Mouse (Mus musculus) hindbrain, embryonic 13.5 days (tissue): ENCODE results near the gene Cela3b. TPM values are rescaled to one million over a fixed set of nuclear protein-coding genes. Genes with fewer than 3 reads are reported as not detected.

Experiments used
- ATAC-seq: fragments of 200-750 bp; cut with Nextera tagmentation; 2 replicates; pipeline ENCODE4 v1.8.0; 2017; ENCODE audit warnings: moderate TSS enrichment; ENCODE audit not compliant: low FRiP score
- H3K27ac ChIP-seq: fragments of 300-500 bp; sonication (generic); 2 replicates; pipeline ENCODE4 v1.5.1; 2015; ENCODE audit warnings: inconsistent platforms, mild to moderate bottlenecking, moderate library complexity
- H3K27me3 ChIP-seq: fragments of 300-500 bp; sonication (generic); 2 replicates; pipeline ENCODE4 v1.6.1; 2015; ENCODE audit warnings: mild to moderate bottlenecking, inconsistent platforms
- H3K36me3 ChIP-seq: fragments of 300-500 bp; sonication (generic); 2 replicates; pipeline ENCODE4 v1.6.1; 2015; ENCODE audit warnings: mild to moderate bottlenecking, inconsistent platforms
- H3K4me1 ChIP-seq: fragments of 300-500 bp; sonication (generic); replicated peaks from 2 replicates; pipeline ENCODE4 v1.6.1; 2015; ENCODE audit warnings: inconsistent platforms
- H3K4me2 ChIP-seq: fragments of 300-500 bp; sonication (generic); 2 replicates; pipeline ENCODE4 v1.6.1; 2015; ENCODE audit warnings: inconsistent platforms, mild to moderate bottlenecking, moderate library complexity
- H3K4me3 ChIP-seq: fragments of 300-500 bp; sonication (generic); 2 replicates; pipeline ENCODE4 v1.5.1; 2015; ENCODE audit warnings: mild to moderate bottlenecking, inconsistent platforms
- H3K9ac ChIP-seq: fragments of 300-500 bp; sonication (generic); 2 replicates; pipeline ENCODE4 v1.6.1; 2015; ENCODE audit warnings: mild to moderate bottlenecking, inconsistent platforms
- H3K9me3 ChIP-seq: fragments of 300-500 bp; sonication (generic); 2 replicates; pipeline ENCODE4 v1.6.1; 2016; ENCODE audit warnings: inconsistent platforms
- WGBS: fragments of 180-500 bp; shearing (Covaris S2); methylation state at CpG from one replicate; pipeline ENCODE4 v1.1.7; 2015; 5-methylcytosine and 5-hydroxymethylcytosine counted together
- polyA plus RNA-seq: library from polyadenylated mRNA; unstranded; fragments of >200 nt; fragmentation: Nextera tagmentation; extraction: Ambion mirVana; gene quantifications from 2 replicates; pipeline ENCODE4 v1.2.1, GENCODE M21; 2015

Gene Cela3b
- polyA plus RNA-seq, 1 experiment from 2014 or later: not detected

DNA sequence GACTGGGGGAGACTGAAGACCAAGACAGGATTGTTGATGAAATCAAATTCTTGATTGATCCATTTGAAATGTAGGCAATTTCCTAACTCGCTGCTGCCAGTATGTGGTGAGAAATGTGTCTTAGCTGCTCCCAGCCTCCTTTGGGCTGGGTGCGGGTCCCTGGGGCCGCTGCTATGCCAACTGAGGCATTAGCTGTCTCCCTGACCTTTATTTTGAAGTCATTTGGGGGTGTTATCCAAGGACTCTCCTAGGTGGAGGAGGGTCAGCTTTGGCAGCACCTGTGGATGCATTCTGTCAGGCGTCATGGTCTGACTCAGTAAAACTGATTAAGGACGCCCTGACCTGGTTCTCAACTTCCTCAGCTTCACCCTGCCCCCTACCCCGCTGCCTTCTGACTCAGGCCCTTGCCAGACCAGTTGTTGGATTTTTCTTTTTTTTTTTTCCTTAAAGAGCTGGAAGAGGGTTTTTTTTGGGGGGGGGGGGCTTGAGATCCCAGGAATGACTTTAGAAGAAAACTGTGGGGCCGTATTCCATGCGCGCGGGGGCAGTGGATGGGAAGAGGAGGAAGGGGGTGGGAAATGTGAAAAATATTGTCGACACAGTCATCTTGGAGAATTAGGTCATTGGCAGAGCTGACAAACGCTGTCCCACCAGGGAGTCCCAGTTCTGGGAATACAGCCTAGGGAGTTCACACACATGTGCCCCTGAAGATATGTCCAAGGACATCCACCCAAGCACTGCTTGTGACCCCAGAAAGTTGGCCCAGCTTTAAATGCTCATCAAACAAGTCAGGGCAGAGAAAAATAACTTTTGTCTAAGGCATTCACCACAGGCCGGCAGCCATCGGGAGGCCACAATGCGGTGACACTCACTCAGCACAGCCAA, 33.5 kb downstream of the Cela3b start:
- WGBS: 79% methylated on average over 15 of the region's 15 CpGs
- Histone ChIP-seq H3K27me3 (no peaks in the 10 kb centered on the region), H3K4me1 (no peaks in the 10 kb centered on the region), H3K27ac (no peak overlapping the region), H3K9ac (no peak overlapping the region), H3K4me3 (no peak overlapping the region), H3K9me3 (no peaks in the 10 kb centered on the region), H3K36me3 (no peaks in the 10 kb centered on the region), H3K4me2 (no peak overlapping the region)
- ATAC-seq: no peak

GRCm38 (mm10) chr4:137393378-137394135, 36.8 kb downstream of the Cela3b start:
- H3K4me2 ChIP-seq: no peak overlapping the region
- H3K4me3 ChIP-seq: no peak overlapping the region
- no peak for ATAC-seq
- no peak overlapping the region; the same call in 1 of the 2 replicates for H3K9ac ChIP-seq
- H3K9me3 ChIP-seq: no peaks in the 10 kb centered on the region
- no peak overlapping the region for H3K27ac ChIP-seq
- peaks cover 9% of the 10 kb centered on the region for H3K4me1 ChIP-seq
- H3K27me3 ChIP-seq: no peaks in the 10 kb centered on the region
- H3K36me3 ChIP-seq: no peaks in the 10 kb centered on the region
- WGBS: 71% methylated on average over 9 of the region's 9 CpGs

- ATAC-seq: no peak
- Histone ChIP-seq H3K9me3 (no peaks in the 10 kb centered on the region), H3K4me2 (no peak overlapping the region), H3K4me1 (peaks cover 9% of the 10 kb centered on the region), H3K9ac (no peak overlapping the region), H3K27ac (no peak overlapping the region), H3K36me3 (no peaks in the 10 kb centered on the region), H3K27me3 (no peaks in the 10 kb centered on the region), H3K4me3 (no peak overlapping the region)
- 87% methylated on average over 9 of the region's 9 CpGs for WGBS
Observed at GRCm38 (mm10) chr4:137392874-137393273, 37.5 kb downstream of the Cela3b start.

GRCm38 (mm10) chr4:137391287-137391686, 39.1 kb downstream of the Cela3b start:
- ATAC-seq: no peak
- H3K9me3 ChIP-seq: no peaks in the 10 kb centered on the region
- WGBS: 94% methylated on average over 3 of the region's 3 CpGs

DNA sequence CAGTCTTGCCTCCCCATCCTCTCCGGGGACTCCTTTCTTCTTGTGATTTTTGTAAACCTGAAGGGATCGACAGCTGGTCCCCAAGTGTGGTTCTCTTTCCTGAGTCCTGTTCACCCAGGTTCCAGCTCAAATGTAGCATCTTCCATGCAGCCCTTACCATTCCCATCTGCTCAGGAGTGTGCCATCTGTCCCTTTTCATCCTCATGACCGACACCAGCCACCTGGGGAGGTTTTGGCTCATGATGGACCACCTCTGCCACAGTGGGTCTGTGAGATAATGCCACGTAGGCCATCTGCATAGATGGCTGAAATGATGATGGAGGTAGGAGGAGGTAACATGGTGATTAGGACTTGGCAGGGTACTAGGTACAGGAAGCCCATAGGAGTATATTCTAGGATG, 40.1 kb downstream of the Cela3b start:
- 94% methylated on average over 4 of the region's 4 CpGs for WGBS

More at GRCm38 (mm10) chr4:137391287-137391686, 39.1 kb downstream of the Cela3b start:
- peaks cover 17% of the 10 kb centered on the region for H3K4me1 ChIP-seq
- no peaks in the 10 kb centered on the region for H3K27me3 ChIP-seq
- no peak overlapping the region for H3K27ac ChIP-seq
- H3K9ac ChIP-seq: no peak overlapping the region
- no peak overlapping the region for H3K4me3 ChIP-seq
- no peak overlapping the region for H3K4me2 ChIP-seq
- H3K36me3 ChIP-seq: no peaks in the 10 kb centered on the region

GRCm38 (mm10) chr4:137388983-137389382, 41.4 kb downstream of the Cela3b start:
- Histone ChIP-seq H3K4me1 (peaks cover 17% of the 10 kb centered on the region), H3K4me2 (peak overlapping the region; percentile 93), H3K27ac (peak overlapping the region; percentile 92; the same call in 1 of the 2 replicates), H3K9ac (peak overlapping the region; percentile 88), H3K4me3 (peak overlapping the region; percentile 91), H3K27me3 (no peaks in the 10 kb centered on the region), H3K36me3 (no peaks in the 10 kb centered on the region), H3K9me3 (no peaks in the 10 kb centered on the region)
- no peak for ATAC-seq
- 47% methylated on average over 6 of the region's 6 CpGs for WGBS

More for the DNA sequence above, 40.1 kb downstream of the Cela3b start:
- no peak overlapping the region for H3K4me3 ChIP-seq
- H3K9ac ChIP-seq: no peak overlapping the region
- H3K36me3 ChIP-seq: no peaks in the 10 kb centered on the region
- peaks cover 17% of the 10 kb centered on the region for H3K4me1 ChIP-seq
- H3K9me3 ChIP-seq: no peaks in the 10 kb centered on the region
- no peak overlapping the region for H3K27ac ChIP-seq
- ATAC-seq: no peak
- H3K4me2 ChIP-seq: no peak overlapping the region
- no peaks in the 10 kb centered on the region for H3K27me3 ChIP-seq

- under 1% methylated on average over 46 of the region's 46 CpGs for WGBS
Observed at GRCm38 (mm10) chr4:137388059-137388794, 42.1 kb downstream of the Cela3b start.

GRCm38 (mm10) chr4:137387482-137388058, 42.8 kb downstream of the Cela3b start:
- no peaks in the 10 kb centered on the region for H3K9me3 ChIP-seq
- H3K4me1 ChIP-seq: peaks cover 17% of the 10 kb centered on the region
- H3K4me3 ChIP-seq: peak overlapping the region; percentile 91
- peak overlapping the region; percentile 92 for H3K27ac ChIP-seq
- under 1% methylated on average over 20 of the region's 20 CpGs for WGBS
- ATAC-seq: no peak
- H3K4me2 ChIP-seq: peak overlapping the region; percentile 93
- H3K36me3 ChIP-seq: no peaks in the 10 kb centered on the region
- peak overlapping the region; percentile 88 for H3K9ac ChIP-seq
- no peaks in the 10 kb centered on the region for H3K27me3 ChIP-seq

More at GRCm38 (mm10) chr4:137388059-137388794, 42.1 kb downstream of the Cela3b start:
- no peaks in the 10 kb centered on the region for H3K36me3 ChIP-seq
- peak overlapping the region; percentile 88 for H3K9ac ChIP-seq
- H3K9me3 ChIP-seq: no peaks in the 10 kb centered on the region
- H3K4me1 ChIP-seq: peaks cover 17% of the 10 kb centered on the region
- ATAC-seq: peak; percentile 95
- no peaks in the 10 kb centered on the region for H3K27me3 ChIP-seq
- peak overlapping the region; percentile 92 for H3K27ac ChIP-seq
- H3K4me3 ChIP-seq: peak overlapping the region; percentile 91
- H3K4me2 ChIP-seq: peak overlapping the region; percentile 93

DNA sequence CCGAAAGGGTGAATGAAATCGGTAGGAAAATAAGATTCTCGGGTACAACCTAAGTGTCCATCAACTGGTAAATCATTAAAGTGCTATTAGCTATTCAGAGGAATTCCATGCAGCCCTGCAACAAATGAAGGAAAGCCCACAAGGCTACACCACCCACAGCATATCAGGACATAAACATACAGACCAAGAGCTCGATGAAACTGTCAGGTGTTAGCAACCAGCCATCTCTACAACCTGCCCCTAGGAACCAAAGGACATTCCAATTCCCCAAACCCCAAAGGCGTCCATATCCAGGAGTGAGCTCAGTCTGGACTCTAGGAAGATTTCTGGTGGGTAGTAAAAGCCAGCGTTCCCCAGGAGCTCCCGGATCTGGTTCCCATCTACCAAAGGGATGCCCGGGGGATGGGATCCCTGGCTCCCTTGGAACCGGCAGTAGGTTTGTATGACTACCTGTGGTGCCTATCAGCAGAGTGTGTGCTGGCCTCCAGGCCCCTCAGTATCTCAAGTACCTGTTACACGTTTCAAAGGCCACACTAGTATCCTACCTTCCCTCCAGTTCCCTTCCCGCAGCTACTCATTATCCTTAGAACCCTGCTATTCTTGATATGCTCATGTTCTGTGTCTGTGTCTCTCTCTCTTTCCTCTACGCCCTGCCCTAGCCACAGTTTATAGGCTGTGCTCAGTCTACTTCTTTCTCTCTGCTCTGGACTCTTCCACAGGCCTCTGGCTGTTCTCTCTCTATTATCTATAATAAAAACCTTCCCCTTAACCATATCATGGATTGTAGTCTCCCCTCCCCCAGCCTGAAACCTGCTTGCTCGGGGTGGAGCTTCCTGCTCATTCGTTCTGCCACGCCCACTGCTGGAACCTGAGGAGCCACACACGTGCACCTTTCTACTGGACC, 49.4 kb downstream of the Cela3b start:
- Histone ChIP-seq H3K9me3 (no peaks in the 10 kb centered on the region), H3K36me3 (no peaks in the 10 kb centered on the region), H3K9ac (no peak overlapping the region), H3K27me3 (no peaks in the 10 kb centered on the region), H3K4me2 (no peak overlapping the region), H3K27ac (no peak overlapping the region), H3K4me1 (0 out of 2 replicates have a peak, but pooled peaks cover 5% of the 10 kb centered on the region), H3K4me3 (no peak overlapping the region)
- 38% methylated on average over 15 of the region's 16 CpGs for WGBS
- ATAC-seq: no peak

DNA sequence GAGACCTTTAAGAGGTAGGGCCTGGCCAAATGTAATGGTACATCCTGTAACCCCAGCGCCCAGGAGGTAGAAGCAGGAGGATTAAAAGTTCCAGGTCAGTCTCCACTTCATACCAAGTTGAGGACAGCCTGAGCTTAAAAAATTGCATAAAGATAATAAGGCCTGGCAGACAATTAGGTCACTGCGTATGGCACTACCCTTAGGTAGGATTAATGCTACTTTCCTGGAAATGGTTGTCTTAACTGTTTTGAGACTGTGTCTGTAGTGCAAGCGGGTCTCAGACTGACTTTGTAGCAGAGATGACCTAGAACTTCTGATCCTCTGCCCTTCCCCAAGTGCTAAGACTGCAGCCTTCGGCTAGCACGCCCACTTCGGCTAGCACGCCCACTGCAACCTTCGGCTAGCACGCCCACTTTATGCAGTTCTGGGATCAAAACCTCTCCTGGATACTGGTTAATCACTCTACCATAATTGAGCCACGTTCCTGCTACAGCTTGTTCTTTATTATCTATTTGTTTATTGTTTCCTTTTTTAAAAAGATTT, 50.6 kb downstream of the Cela3b start:
- Histone ChIP-seq H3K4me3 (no peak overlapping the region), H3K9ac (no peak overlapping the region), H3K4me1 (0 out of 2 replicates have a peak, but pooled peaks cover 5% of the 10 kb centered on the region), H3K27ac (no peak overlapping the region), H3K9me3 (no peaks in the 10 kb centered on the region), H3K4me2 (no peak overlapping the region), H3K36me3 (no peaks in the 10 kb centered on the region), H3K27me3 (no peaks in the 10 kb centered on the region)
- 90% methylated on average over 10 of the region's 10 CpGs for WGBS
- ATAC-seq: no peak

GRCm38 (mm10) chr4:137379085-137379484, 51.3 kb downstream of the Cela3b start:
- Histone ChIP-seq H3K27me3 (no peaks in the 10 kb centered on the region), H3K9me3 (no peaks in the 10 kb centered on the region), H3K36me3 (no peaks in the 10 kb centered on the region), H3K27ac (no peak overlapping the region), H3K4me1 (0 out of 2 replicates have a peak, but pooled peaks cover 5% of the 10 kb centered on the region), H3K4me2 (no peak overlapping the region), H3K9ac (no peak overlapping the region), H3K4me3 (no peak overlapping the region)
- ATAC-seq: no peak
- WGBS: 91% methylated on average over 3 of the region's 3 CpGs
